8 mouse cellular contexts compared by ENCODE assay signal in genomic region chr9:88858566-88859492, GRCm38 (mm10). TPM values are rescaled to one million over a fixed set of nuclear protein-coding genes. Genes with fewer than 3 reads are reported as not detected.
A peak's percentile ranks its signal among the peaks of the same experiment; 100 is the strongest.
DNase-seq lines count a peak whose midpoint lies in the region; ATAC-seq lines count a peak whose summit lies in the region.
"Not testable (repeated sequence)": the region's sequence is repeated elsewhere in the genome, so short reads cannot be mapped to it uniquely, and the experiment has no call there.

No protein-coding gene starts in this region.

- H3K27ac ChIP-seq in intestine, embryonic 16.5 days (ENCODE audit: low read length), result not testable (repeated sequence)

- peak; percentile 90 for DNase-seq in adrenal gland, postnatal 10 days
- DNase-seq in embryo, embryonic 9.5 days (ENCODE audit: extremely low spot score), result peak; percentile 85
- DNase-seq in gastrocnemius, postnatal 4 days (ENCODE audit: low spot score in 2 of 2), result peak; percentile 63 to 83
- DNase-seq in left cerebral cortex, postnatal 25 days (ENCODE audit: low spot score in 2 of 2), result peak; percentile 82 to 91
- peak; percentile 88 for DNase-seq in mesoderm, embryonic 11.5 days (ENCODE audit: low read depth, low spot score)
- DNase-seq in right cerebral cortex, postnatal 25 days, result peak; percentile 86
- peak; percentile 73 to 89 for DNase-seq in urinary bladder, postnatal 36 days (ENCODE audit: low spot score in 2 of 2)

- peak overlapping the region; percentile 62 for H3K9ac ChIP-seq in intestine, embryonic 16.5 days (ENCODE audit: low read depth, low read length)

- not testable (repeated sequence) for H3K4me1 ChIP-seq in intestine, embryonic 16.5 days (ENCODE audit: control insufficient read depth, insufficient read depth, low read length)

- ATAC-seq in intestine, embryonic 16.5 days, result peak; percentile 99

- WGBS in intestine, embryonic 16.5 days, result 1% methylated on average over 49 of the region's 52 CpGs

- H3K4me3 ChIP-seq in intestine, embryonic 16.5 days (ENCODE audit: low read length), result peak overlapping the region; percentile 47

- not testable (repeated sequence) for H3K36me3 ChIP-seq in intestine, embryonic 16.5 days (ENCODE audit: control insufficient read depth, insufficient read depth, low read length)

- not testable (repeated sequence) for H3K9me3 ChIP-seq in intestine, embryonic 16.5 days (ENCODE audit: control insufficient read depth, low read length)

- peak overlapping the region; percentile 63 for H3K4me2 ChIP-seq in intestine, embryonic 16.5 days (ENCODE audit: low read depth, low read length)

- H3K27me3 ChIP-seq in intestine, embryonic 16.5 days (replicated peaks; ENCODE audit: control insufficient read depth, insufficient read depth, low read length), result not testable (repeated sequence)

- intact Hi-C loops in left cerebral cortex, postnatal 25 days (cut with DNase I), result not testable (repeated sequence)

RNA-seq across cellular contexts. Expression of gene Trim43c, which starts 19.9 kb away (rescaled TPM):
- total RNA-seq in adrenal gland, postnatal 10 days (2021), result not detected
- total RNA-seq in gastrocnemius, postnatal 4 days (2021), result not detected
- polyA plus RNA-seq in intestine, embryonic 16.5 days (2015; fragmentation: Nextera tagmentation; extraction: Ambion mirVana), result 0.10 and 0.18 TPM in 2 replicates
- under 1 TPM in 1 of 2 experiments, not detected in 1; 0.39 TPM for total RNA-seq in left cerebral cortex, postnatal 25 days (2021)
